Mouse (Mus musculus): ENCODE data around the gene Sh3bgrl. TPM values are rescaled to one million over a fixed set of nuclear protein-coding genes. Genes with fewer than 3 reads are reported as not detected.

Gene Sh3bgrl
- polyA plus RNA-seq, 1 experiment from 2014 or later: 185 TPM

DNA sequence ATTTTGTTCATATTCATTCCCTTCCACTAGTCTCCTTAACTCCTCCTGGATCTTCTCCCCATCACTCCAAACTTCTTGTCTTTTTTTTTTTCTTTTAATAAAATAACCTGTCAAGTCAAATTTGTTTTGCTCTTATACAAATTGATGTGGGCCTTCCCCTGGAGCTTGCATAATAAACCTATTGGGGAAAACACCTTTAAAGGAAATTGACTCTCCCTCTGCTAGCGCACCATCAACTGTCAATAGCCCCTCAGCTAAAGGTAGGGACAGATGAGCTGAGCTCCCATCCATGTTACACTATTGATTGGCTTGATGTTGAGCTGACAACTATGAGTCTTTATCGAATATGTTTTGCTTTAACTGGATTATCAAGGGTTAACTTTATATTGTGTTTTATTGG, 5.3 kb downstream of the Sh3bgrl start:
- no peak for ATAC-seq (ENCODE audit: low FRiP score)
- no peaks in the 10 kb centered on the region for H3K4me1 ChIP-seq (ENCODE audit: control insufficient read depth, insufficient read depth, low read length)
- no peaks in the 10 kb centered on the region for H3K36me3 ChIP-seq (ENCODE audit: control insufficient read depth, insufficient read depth, low read length)
- no peak overlapping the region for H3K9ac ChIP-seq (ENCODE audit: low read length)
- no peaks in the 10 kb centered on the region for H3K9me3 ChIP-seq (ENCODE audit: control insufficient read depth, low read length)
- H3K27me3 ChIP-seq (ENCODE audit: control insufficient read depth, insufficient read depth, low read length): no peaks in the 10 kb centered on the region
- WGBS: 80% methylated on average over 2 of the region's 2 CpGs
- H3K4me3 ChIP-seq (ENCODE audit: low read depth, low read length): no peak overlapping the region
- no peak for DNase-seq (ENCODE audit: low spot score, missing footprints)
- H3K4me2 ChIP-seq: no peak overlapping the region
- H3K27ac ChIP-seq (ENCODE audit: low read depth, low read length): no peak overlapping the region

DNA sequence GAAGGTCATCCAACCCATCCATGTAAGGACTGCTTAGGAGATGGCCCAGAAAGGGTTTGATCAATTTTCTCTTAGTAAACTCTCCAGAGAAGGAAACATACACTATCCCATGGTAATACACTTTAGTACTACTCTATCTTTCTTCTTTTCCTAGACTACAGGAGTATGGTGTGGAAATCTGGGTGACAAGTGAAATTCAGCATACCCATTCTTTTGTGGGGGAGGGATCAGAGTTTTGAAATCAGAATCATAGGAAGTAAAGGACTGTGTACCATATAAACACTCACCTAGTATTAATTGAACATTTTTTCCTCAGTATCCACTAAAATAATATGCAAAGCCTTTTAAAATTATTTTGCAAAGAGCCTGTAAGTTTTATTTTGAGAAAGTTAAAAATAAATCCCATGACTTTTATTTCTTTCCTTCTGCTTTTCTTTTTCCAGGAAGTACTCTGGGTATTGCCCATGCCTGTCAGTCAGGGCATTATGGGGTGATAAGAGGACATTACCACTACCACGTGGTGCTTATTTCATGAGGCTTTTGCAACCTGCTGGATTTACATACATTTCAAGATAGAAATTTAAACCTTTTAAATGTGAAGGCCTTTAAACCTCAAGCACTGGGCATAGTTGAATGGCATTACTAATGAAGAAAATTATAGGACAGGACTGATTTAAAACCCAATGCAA, 13.1 kb downstream of the Sh3bgrl start:
- no peak for ATAC-seq (ENCODE audit: low FRiP score)
- H3K4me3 ChIP-seq (ENCODE audit: low read depth, low read length): no peak overlapping the region
- H3K4me2 ChIP-seq: no peak overlapping the region
- H3K4me1 ChIP-seq (ENCODE audit: control insufficient read depth, insufficient read depth, low read length): no peaks in the 10 kb centered on the region
- no peaks in the 10 kb centered on the region for H3K36me3 ChIP-seq (ENCODE audit: control insufficient read depth, insufficient read depth, low read length)
- no peak overlapping the region for H3K27ac ChIP-seq (ENCODE audit: low read depth, low read length)
- H3K27me3 ChIP-seq (ENCODE audit: control insufficient read depth, insufficient read depth, low read length): no peaks in the 10 kb centered on the region
- no peak overlapping the region for H3K9ac ChIP-seq (ENCODE audit: low read length)
- no peak for DNase-seq (ENCODE audit: low spot score, missing footprints)
- WGBS: 29% methylated on average over 1 of the region's 1 CpGs
- no peaks in the 10 kb centered on the region for H3K9me3 ChIP-seq (ENCODE audit: control insufficient read depth, low read length)

DNA sequence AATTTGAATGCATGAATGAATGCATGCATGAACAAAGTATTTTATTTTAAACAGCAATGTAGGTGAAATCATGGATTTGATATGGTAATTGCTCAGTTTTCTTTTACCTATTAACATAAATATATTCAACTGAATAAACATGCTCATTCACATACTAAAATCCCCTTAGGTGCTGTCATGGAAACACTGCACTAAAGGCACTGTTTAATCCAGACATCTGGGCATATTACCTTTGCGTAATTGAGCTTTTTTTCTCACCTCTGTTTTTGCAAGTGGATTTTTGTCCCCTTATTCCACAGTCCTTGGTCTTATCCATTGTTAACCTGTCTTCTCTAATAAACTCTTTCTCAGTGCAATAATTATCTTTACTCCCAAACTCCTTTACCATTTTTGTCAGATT, 17.7 kb downstream of the Sh3bgrl start:
- no peak for DNase-seq (ENCODE audit: low spot score, missing footprints)
- no peak overlapping the region for H3K4me2 ChIP-seq
- 78% methylated on average over 1 of the region's 1 CpGs for WGBS
- H3K9me3 ChIP-seq (ENCODE audit: control insufficient read depth, low read length): no peaks in the 10 kb centered on the region
- ATAC-seq (ENCODE audit: low FRiP score): no peak
- H3K27me3 ChIP-seq (ENCODE audit: control insufficient read depth, insufficient read depth, low read length): no peaks in the 10 kb centered on the region
- H3K4me3 ChIP-seq (ENCODE audit: low read depth, low read length): no peak overlapping the region
- H3K36me3 ChIP-seq (ENCODE audit: control insufficient read depth, insufficient read depth, low read length): no peaks in the 10 kb centered on the region
- no peak overlapping the region for H3K9ac ChIP-seq (ENCODE audit: low read length)
- no peak overlapping the region for H3K27ac ChIP-seq (ENCODE audit: low read depth, low read length)
- H3K4me1 ChIP-seq (ENCODE audit: control insufficient read depth, insufficient read depth, low read length): 0 out of 2 replicates have a peak, but pooled peaks cover 2% of the 10 kb centered on the region

DNA sequence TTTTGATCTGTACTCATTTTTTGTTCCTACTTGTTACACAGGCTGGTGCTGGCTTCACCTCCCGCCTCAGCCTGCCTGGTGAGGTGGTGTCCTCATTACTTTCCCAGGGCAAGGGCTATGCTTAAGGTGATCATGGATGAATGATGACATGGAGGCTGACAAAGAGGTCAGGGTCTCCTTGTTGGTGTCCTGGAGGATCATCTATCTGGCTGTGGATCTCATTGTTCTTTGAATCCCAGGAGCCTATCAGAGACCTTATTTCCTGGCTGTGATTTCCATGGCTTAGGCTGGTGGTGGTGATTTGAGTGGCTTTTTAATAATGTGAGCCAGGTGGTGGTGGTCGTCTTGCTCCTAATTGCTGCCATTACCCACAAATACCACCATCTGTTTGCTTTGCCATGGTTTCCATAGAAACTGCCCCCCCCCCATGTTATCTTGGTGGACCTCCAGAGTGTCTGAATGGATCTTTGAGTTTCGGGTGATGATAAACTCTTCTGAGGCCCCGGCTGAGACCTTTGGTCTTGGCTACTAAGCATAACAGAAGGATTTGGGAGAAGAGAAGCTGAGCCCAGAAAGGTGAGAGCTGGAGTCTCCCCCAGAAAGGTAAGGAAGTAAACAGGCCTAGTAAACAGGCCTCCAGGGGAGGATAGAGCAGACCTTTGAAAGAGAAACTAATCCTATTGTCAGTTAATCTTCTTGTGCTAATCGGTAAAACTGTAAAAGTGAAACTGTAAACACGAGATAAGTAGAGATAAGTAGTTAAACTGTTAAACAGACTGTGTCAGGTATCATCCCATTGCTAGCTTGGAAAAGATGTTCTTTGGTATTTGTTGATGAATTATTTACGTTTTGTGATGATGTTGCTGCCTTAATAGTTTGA, 18.5 kb downstream of the Sh3bgrl start:
- Histone ChIP-seq H3K9ac (ENCODE audit: low read length) (no peak overlapping the region), H3K4me3 (ENCODE audit: low read depth, low read length) (no peak overlapping the region), H3K27ac (ENCODE audit: low read depth, low read length) (no peak overlapping the region; the same call in 1 of the 2 replicates), H3K4me1 (ENCODE audit: control insufficient read depth, insufficient read depth, low read length) (0 out of 2 replicates have a peak, but pooled peaks cover 2% of the 10 kb centered on the region), H3K4me2 (no peak overlapping the region), H3K27me3 (ENCODE audit: control insufficient read depth, insufficient read depth, low read length) (no peaks in the 10 kb centered on the region), H3K9me3 (ENCODE audit: control insufficient read depth, low read length) (no peaks in the 10 kb centered on the region), H3K36me3 (ENCODE audit: control insufficient read depth, insufficient read depth, low read length) (no peaks in the 10 kb centered on the region)
- 22% methylated on average over 7 of the region's 7 CpGs for WGBS
- DNase-seq (ENCODE audit: low spot score, missing footprints): no peak
- ATAC-seq (ENCODE audit: low FRiP score): peak; percentile 79

DNA sequence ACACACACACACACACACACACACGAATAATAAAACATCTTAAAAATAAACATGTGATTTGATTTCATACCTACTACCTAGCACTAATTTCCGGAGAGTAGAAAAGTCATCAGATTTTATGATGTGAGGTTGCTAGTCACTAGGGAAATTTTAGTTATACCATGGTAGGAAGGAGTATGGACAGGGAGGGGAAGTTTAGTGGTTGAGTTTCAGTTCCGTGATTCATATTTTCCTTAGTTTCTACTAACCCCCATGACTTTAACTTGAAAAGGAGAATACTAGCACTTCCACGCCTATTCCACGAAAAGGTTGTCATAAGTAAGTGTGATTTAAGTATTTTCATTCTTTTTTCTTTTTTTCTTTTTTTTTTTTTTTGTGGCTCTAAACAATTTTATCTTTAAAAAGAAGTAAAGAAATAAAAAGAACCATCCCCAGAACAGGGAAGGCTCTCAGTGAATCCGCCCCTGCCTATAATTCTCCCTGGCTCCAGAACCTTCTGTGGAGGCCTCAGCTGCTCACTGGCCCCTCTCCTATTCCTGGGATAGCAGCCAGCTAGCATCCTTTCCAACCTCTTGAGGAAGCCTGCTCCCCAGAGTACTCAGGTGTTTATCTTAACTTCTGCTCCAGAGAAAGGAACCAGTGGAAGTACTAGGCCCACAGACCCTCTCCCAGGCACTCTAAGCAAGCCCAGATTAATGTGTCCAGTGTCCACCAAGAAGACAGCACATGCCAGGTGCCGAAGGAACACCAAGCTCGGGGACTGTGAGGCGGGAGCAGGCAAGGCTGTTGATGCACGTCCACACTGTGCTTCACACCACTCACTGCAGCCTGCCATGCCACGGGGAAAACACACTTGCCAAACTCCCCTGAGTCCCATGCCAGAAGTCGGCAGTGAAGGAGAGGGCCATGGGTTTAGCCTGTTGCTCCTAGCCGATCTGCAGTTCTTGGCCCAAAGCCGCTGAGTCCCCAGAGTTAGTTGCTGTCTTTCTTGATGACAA, 25.0 kb downstream of the Sh3bgrl start:
- Histone ChIP-seq H3K27me3 (ENCODE audit: control insufficient read depth, insufficient read depth, low read length) (no peaks in the 10 kb centered on the region), H3K4me3 (ENCODE audit: low read depth, low read length) (no peak overlapping the region), H3K9ac (ENCODE audit: low read length) (no peak overlapping the region), H3K4me1 (ENCODE audit: control insufficient read depth, insufficient read depth, low read length) (no peaks in the 10 kb centered on the region), H3K9me3 (ENCODE audit: control insufficient read depth, low read length) (no peaks in the 10 kb centered on the region), H3K36me3 (ENCODE audit: control insufficient read depth, insufficient read depth, low read length) (no peaks in the 10 kb centered on the region), H3K27ac (ENCODE audit: low read depth, low read length) (no peak overlapping the region), H3K4me2 (no peak overlapping the region)
- ATAC-seq (ENCODE audit: low FRiP score): no peak
- 88% methylated on average over 14 of the region's 14 CpGs for WGBS
- DNase-seq (ENCODE audit: low spot score, missing footprints): no peak

DNA sequence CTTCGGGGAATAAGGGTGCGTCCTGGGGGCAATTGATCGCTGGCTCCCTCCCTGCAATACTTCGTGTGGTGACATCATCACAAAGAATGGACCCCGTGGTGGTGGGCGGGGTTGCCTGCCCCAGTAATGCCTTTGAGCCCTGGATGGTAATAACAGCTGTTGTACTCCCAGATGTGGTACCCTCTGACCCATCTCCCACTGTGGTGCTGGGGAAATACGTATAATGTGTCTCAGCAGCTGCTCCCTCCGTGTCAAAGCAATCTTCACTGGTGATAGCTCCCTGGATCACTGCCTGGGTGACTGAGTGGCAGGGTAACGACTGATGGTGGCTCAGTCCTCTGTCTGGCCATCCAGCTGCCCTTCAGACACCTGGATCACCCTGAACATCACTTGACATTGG, 26.0 kb downstream of the Sh3bgrl start:
- no peak overlapping the region for H3K9ac ChIP-seq (ENCODE audit: low read length)
- ATAC-seq (ENCODE audit: low FRiP score): peak; percentile 58; the same call in 1 of the 2 replicates
- no peak overlapping the region for H3K4me2 ChIP-seq
- no peak for DNase-seq (ENCODE audit: low spot score, missing footprints)
- WGBS: 44% methylated on average over 9 of the region's 9 CpGs
- no peaks in the 10 kb centered on the region for H3K4me1 ChIP-seq (ENCODE audit: control insufficient read depth, insufficient read depth, low read length)
- H3K27me3 ChIP-seq (ENCODE audit: control insufficient read depth, insufficient read depth, low read length): no peaks in the 10 kb centered on the region
- H3K4me3 ChIP-seq (ENCODE audit: low read depth, low read length): no peak overlapping the region
- no peaks in the 10 kb centered on the region for H3K9me3 ChIP-seq (ENCODE audit: control insufficient read depth, low read length)
- no peaks in the 10 kb centered on the region for H3K36me3 ChIP-seq (ENCODE audit: control insufficient read depth, insufficient read depth, low read length)
- H3K27ac ChIP-seq (ENCODE audit: low read depth, low read length): no peak overlapping the region

DNA sequence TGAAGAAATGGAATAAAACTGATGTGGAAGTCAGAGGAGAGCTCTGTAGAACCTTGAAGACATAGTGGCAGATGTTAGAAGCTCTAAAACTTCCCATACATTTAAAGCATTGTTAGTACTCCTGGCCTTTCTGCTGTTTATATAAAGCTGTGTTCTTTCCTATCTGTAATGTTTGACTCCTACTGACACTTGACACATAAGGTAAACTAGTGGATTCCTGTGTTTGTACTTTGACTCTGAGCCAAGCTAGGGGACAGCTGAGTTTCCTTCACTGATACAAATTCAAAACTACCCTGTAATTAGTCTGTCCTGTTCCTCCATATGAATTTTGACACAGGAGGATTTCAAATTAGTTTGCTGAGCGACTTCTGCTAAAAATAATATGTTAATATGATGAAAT, 27.5 kb downstream of the Sh3bgrl start:
- Histone ChIP-seq H3K27me3 (ENCODE audit: control insufficient read depth, insufficient read depth, low read length) (no peaks in the 10 kb centered on the region), H3K4me3 (ENCODE audit: low read depth, low read length) (no peak overlapping the region), H3K9me3 (ENCODE audit: control insufficient read depth, low read length) (no peaks in the 10 kb centered on the region), H3K9ac (ENCODE audit: low read length) (no peak overlapping the region), H3K4me1 (ENCODE audit: control insufficient read depth, insufficient read depth, low read length) (no peaks in the 10 kb centered on the region), H3K4me2 (no peak overlapping the region), H3K36me3 (ENCODE audit: control insufficient read depth, insufficient read depth, low read length) (no peaks in the 10 kb centered on the region), H3K27ac (ENCODE audit: low read depth, low read length) (no peak overlapping the region)
- 69% methylated on average over 1 of the region's 1 CpGs for WGBS
- ATAC-seq (ENCODE audit: low FRiP score) (no peak), DNase-seq (ENCODE audit: low spot score, missing footprints) (no peak)

DNA sequence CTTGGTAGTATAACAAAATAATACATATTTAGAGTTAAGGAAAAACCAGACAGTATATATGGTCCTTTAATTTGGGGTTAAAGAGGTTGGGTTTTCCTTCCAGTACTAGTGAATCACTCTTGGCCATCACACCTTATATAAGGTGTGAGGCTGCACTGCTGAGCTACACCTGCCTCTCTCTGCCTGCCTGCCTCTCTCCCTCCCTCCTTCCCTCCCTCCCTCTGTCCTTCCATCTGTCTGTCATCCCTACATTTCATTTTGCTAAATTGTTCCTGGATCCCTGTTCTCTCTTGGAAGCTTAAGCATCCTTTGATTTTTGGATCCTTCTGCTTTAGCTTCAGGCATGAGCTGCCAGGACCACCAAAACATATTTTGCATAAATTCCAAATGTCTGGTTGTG, 28.6 kb downstream of the Sh3bgrl start:
- no peak overlapping the region for H3K4me2 ChIP-seq
- no peaks in the 10 kb centered on the region for H3K36me3 ChIP-seq (ENCODE audit: control insufficient read depth, insufficient read depth, low read length)
- H3K27ac ChIP-seq (ENCODE audit: low read depth, low read length): no peak overlapping the region
- H3K27me3 ChIP-seq (ENCODE audit: control insufficient read depth, insufficient read depth, low read length): no peaks in the 10 kb centered on the region
- no peak overlapping the region for H3K4me3 ChIP-seq (ENCODE audit: low read depth, low read length)
- no peaks in the 10 kb centered on the region for H3K9me3 ChIP-seq (ENCODE audit: control insufficient read depth, low read length)
- no peaks in the 10 kb centered on the region for H3K4me1 ChIP-seq (ENCODE audit: control insufficient read depth, insufficient read depth, low read length)
- no peak overlapping the region for H3K9ac ChIP-seq (ENCODE audit: low read length)
- DNase-seq (ENCODE audit: low spot score, missing footprints): no peak
- ATAC-seq (ENCODE audit: low FRiP score): no peak

Measured in midbrain, embryonic 11.5 days (tissue).